Mouse (Mus musculus) adrenal gland, postnatal 10 days (tissue): ENCODE results near the gene Cul4a. TPM values are rescaled to one million over a fixed set of nuclear protein-coding genes. Genes with fewer than 3 reads are reported as not detected.
A peak's percentile ranks its signal among the peaks of the same experiment; 100 is the strongest.
"Not testable (repeated sequence)": the region's sequence is repeated elsewhere in the genome, so short reads cannot be mapped to it uniquely, and the experiment has no call there.

Experiments
- DNase-seq: peaks from one replicate; pipeline ENCODE4 v3.0.0; 2021; ENCODE audit warnings: mixed read lengths
- long read RNA-seq, 2 experiments: library from polyadenylated mRNA; stranded (forward); transcript quantifications; one replicate each; pipeline ENCODE4 v2.0.0; 2021
- total RNA-seq, 2 experiments: library from RNA; stranded (reverse); gene quantifications; 2 replicates each; pipeline ENCODE4 v1.2.3; 2021

Cul4a gene
- total RNA-seq, result 100 to 1,000 TPM in 1 of 2 experiments, 10 to 100 TPM in 1; 85.9 to 107 TPM
- long read RNA-seq, experiment 1, transcript Cul4a-201 (20 exons, 3,728 nt), result major isoform, 107 of 163 reads
- long read RNA-seq, experiment 1, partial matches to known transcripts, result 31 of 163 reads
- long read RNA-seq, experiment 1, other reads (novel, unspliced or antisense), result 25 of 163 reads
- long read RNA-seq, experiment 2, transcript Cul4a-201 (20 exons, 3,728 nt), result major isoform, 108 of 124 reads
- long read RNA-seq, experiment 2, partial matches to known transcripts, result 7 of 124 reads
- long read RNA-seq, experiment 2, other reads (novel, unspliced or antisense), result 9 of 124 reads

GRCm38 (mm10) chr8:13105087-13105881 lies at the start of gene Cul4a, which contains the start of gene Pcid2:
Gene Cul4a (plus strand): TSS chr8:13105621.
Gene Pcid2 (minus strand): TSS chr8:13105459.
- peak; percentile 97 for DNase-seq

DNA sequence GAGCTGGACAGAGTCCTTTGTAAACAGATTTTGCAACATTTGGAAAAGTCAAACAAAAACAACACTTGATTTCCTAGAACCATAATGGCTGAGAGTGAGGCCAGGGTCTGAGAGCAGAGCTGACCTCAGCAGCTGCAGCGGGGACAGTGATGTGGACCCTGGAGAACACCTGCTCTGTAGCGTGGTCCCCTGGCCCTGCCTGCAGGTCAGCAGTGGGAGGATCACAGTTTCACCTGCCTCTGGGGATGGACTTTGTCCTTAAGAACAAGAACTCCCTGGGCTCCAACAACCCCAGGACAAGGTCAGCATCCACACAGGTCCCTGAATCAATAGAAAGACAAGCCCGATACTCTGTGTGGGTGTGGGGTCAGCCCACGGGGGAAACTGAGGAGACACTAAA lies 48.1 kb upstream of the Cul4a start:
- DNase-seq, result no peak

DNA sequence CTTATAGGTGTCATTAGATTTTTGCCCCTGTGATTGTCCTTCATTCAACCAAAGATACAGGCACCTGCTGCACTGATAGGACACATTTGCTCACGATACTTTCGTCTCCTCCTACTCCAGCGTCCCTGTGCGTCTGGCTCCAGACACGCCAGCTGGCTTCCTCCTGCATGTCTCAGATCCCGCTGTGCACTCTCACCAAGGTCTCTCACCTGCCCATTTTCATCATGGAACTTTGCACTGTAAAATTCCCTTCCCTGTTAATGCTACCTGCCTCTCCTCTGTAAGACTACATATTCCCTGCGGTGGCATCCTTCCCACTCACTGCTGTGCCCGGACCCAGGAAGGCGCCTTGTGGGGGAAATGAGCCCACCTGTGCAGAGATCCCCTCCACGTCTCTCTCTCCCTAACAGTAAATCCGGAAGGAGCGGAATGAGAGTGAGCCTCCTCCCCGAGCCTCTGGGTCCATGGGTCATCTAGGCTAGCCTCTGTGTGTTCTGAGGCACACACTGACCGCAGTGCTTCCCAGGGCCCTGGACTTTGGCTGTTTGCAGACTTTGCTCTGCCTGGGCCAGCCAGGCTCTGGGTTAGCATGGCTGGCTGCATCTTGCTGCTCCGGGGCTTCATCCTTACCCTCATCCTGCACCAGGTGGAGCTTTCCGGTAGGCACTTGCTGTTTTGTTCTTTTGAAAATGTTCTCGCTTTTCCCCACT lies 44.8 kb upstream of the Cul4a start, which contains the start of gene Proz:
Gene Proz, plus strand, starts transcription at position 474 of the 710 bp plus-strand sequence.
- DNase-seq, result no peak

DNA sequence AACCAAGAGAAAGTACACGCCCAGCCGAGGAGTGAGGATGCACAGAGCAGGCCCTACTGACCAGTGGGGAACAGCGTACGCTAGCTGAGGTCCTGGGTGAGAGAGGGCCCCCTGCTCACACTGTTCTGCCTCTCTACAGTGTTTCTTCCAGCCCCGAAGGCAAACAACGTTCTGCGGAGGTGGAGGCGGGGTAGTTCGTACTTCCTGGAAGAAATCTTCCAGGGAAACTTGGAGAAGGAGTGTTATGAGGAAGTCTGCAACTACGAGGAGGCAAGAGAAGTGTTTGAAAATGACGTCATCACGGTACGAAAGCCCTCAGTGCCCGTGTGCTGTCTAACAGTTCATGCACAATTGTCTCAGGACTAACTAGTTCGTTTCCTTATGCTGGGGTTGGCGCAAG lies 42.3 kb upstream of the Cul4a start:
- no peak for DNase-seq

GRCm38 (mm10) chr8:13073255-13073654 lies 32.2 kb upstream of the Cul4a start:
- no peak for DNase-seq

DNA sequence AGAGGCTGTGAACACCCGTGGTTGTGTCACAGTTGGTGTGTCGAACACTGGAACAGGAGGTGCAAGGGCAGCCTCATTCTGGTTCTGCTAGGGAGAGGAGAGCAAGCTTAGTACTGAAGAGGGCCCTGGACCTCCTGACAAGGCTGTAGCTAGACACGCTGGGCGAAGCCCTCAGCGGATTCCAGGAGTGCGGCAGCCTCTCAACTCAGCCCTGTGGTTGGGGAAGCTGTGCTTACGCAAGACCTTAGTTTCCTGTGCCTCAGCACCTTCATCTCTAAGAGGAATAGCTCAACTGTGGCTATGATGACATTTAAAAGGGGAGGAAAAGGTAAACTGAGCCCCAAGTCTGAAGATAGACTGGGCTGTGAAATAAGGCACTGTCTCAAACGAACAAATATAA lies 30.4 kb upstream of the Cul4a start:
- DNase-seq, result no peak

GRCm38 (mm10) chr8:13075579-13075978 lies 29.8 kb upstream of the Cul4a start:
- DNase-seq, result not testable (repeated sequence)

DNA sequence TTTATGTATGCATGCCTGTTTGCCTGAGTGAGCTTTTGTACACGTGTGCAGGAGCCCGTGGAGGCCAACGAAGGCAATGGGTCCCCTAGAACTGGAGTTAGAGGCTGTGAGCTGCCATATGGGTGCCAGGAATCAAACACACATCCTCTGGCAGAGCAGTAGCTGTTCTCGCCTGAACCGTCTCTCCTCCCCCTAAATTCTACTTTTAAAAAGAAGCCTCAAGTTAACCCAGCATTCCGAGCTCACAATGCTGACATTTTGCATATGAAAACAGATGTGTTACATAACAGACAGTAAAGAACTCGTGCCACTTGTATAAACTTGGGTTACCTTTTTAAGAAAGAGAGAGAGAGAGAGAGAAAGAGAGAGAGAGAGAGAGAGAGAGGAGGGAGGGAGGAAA lies 27.9 kb upstream of the Cul4a start:
- DNase-seq, result no peak

DNA sequence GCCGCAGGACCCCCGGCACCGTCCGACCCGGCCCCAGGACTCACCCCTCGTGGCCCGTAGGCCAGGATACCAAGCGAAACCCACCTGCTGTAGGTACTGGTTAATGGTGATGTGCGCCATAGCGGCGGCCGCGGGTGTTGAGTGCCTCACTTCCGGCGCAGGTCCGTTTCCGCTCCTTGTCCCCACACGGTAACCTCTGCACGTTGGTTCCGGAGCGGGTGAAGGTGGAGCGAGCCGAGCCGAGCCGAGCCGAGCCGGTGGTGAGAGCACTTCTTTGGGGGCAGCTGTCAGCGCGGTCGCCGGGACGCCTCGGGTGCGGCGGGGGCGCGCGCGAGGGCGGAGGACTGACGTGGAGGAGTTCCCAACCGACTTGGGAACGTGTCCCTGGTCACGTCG lies 732 bp upstream of the Cul4a start:
- peak; percentile 96 for DNase-seq

DNA sequence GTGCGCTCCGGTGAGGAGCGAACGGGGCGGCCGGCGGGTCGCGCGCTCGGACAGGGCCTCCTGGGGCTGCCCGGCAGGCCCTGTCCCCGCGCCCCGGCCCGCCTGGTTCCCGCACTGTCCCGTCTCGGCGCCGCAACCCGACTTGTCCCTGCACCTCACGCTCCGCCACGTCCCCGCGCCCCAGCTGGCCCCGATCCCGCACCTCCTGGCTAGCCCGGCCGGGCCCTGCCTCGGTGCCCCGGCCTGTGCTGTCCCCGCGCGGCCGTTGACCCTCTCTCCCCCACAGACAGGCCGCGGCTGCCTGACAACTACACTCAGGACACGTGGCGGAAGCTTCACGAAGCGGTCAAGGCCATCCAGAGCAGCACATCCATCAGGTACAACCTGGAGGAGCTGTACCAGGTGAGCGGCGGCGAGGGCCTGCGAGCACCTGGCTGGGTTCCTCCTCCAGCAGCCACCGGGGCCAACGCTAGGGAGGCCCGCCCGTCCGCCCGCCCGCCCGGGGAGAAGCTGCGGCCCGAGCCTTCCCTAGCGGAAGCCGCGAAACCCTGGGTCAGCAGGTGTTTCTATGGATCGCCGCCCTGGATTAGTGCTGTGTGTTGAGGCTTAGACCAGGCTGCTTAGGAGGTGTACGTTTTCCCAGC lies 609 bp downstream of the Cul4a start:
- peak; percentile 71 for DNase-seq

- DNase-seq, result no peak
Measured at GRCm38 (mm10) chr8:13107990-13108638, 2.7 kb downstream of the Cul4a start.

GRCm38 (mm10) chr8:13108967-13109366 lies 3.5 kb downstream of the Cul4a start:
- DNase-seq, result no peak

GRCm38 (mm10) chr8:13109416-13109960 lies 4.1 kb downstream of the Cul4a start:
- DNase-seq, result peak; percentile 31

DNA sequence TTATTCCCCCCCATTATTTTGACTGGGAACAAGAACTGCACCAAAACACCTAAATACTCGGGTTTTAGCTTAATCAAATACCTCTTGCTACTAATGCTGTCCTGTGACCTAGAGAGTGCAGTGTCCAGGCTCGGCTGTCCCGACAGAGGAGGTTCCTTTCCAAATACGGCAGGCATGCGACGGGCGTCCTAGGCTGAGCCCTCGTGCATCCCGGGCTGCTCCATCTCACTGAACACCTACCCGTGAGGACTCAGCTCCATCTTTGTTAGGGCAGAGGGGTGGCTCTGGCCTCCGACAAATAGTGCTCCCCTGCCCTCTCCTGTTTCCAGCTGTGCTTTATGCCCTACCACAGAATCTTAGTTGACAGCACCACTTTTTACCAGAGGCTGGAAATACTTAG lies 6.5 kb downstream of the Cul4a start:
- no peak for DNase-seq

DNA sequence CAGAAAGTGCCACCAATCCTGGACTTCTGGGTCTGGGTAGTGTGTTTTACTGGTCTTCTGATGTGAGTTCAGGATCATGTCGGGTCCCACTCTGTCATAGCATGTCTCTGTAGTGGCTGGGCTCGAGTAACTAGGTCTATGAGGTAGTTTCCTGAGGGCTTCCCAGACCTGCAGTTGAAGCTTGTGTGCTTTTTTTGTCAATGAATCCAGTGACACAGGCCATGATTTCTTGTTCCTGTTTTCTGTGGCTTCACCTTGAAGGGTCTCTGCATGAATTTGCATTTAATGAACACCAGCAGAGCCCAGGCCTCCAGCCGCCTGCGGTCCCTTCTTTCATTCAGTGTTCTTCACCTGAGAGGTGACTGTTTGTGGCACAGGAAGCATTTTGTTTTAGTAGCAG lies 7.8 kb downstream of the Cul4a start:
- no peak for DNase-seq

DNA sequence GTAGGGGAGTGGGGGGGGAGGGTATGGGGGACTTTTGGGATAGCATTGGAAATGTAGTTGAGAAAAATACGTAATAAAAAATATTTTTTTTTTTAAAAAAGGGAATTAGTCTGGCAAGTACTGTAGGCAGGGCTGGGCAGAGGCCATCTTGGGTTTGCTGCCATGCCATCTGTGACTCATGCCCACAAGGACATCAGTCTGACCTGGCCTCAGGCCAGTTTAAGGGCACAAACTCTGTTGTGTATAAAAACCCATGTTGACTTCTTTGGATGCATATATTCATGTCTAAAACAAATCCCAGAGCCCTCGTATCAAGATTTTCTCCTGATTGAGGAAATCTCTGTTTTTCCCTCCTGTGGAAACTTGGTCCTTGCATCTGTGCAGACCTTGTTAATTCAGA lies 11.7 kb downstream of the Cul4a start:
- peak; percentile 78 for DNase-seq

- DNase-seq, result no peak
Measured at GRCm38 (mm10) chr8:13118516-13118915, 13.1 kb downstream of the Cul4a start.

DNA sequence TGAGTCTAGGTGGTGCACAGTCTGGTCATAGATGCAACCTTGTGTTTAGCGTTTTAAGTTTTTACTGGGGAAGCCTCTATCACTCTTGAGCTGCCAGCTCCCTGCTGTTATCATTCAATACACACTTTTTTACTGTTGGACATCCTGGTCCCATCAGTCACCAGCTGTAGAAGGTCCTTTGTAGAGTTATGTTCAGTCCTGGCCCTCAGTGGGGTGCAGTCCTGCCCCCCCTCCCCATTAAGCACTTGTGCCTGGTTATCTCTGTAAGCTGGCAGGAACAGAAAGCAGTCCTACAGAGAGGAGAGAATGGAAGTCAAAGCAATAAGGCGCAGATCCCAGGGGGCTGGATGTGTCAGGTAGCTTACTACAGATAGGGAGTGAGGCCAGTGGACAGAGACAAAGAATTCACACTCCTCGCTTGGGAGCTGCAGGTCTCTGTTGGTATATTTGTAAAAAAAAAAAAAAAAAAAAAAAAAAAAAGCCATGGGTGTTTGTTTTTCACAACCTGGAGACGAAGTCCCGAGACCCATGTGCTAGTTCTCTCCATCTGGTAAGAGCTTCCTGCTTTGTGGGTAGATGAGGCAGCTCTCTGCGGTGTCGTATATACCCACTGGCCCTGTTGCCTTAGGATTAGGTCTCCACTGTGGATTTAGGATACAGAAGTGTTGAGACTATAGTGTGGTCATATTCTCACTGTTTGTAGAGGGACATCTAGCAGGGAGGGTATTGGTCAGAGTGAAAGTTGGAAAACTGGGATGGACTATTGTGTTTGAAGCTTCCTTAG lies 15.7 kb downstream of the Cul4a start:
- no peak for DNase-seq

GRCm38 (mm10) chr8:13122887-13123421 lies 17.5 kb downstream of the Cul4a start:
- DNase-seq, result no peak

- DNase-seq, result no peak
Measured at GRCm38 (mm10) chr8:13124897-13125296, 19.5 kb downstream of the Cul4a start.
